Mouse (Mus musculus): ENCODE results near the gene Arhgap15.

DNA sequence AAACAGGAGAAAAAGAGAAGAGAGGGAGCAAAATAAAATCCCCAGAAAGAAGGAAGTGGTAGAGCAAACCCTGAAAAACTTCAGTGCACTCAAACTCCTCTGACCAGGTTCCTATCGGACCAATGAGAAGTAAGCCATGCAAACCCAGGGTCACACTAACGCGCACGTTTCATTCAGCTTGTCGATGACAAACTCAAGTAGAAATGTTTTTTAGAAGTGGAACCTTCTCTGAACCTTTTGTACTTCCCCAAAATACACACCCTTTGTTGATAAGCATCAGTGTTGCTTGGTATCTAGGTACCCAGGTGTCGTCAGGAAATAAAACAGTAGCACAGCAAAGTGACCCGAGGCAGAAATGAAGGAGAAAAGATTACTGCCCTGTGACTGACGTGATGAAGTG lies 20.9 kb upstream of the Arhgap15 start:
- TF ChIP-seq POLR2A (IDR thresholded peaks at IDR 0.05; ENCODE audit: low read depth, low read length): no peak
- TF ChIP-seq CTCF (IDR thresholded peaks at IDR 0.05; ENCODE audit: borderline replicate concordance, insufficient read depth, low read length): no peak

Measured in embryonic fibroblast, embryonic 13.5 days (primary cell).